Mouse (Mus musculus) left cerebral cortex, postnatal 10 days (tissue): ENCODE results near the gene Gm29106. TPM values are rescaled to one million over a fixed set of nuclear protein-coding genes. Genes with fewer than 3 reads are reported as not detected.
"Not testable (repeated sequence)": the region's sequence is repeated elsewhere in the genome, so short reads cannot be mapped to it uniquely, and the experiment has no call there.

Source experiments
- DNase-seq, 2 experiments: peaks; one replicate each; pipeline ENCODE4 v3.0.0; 2021 to 2022; ENCODE audit warnings: low spot score in 2 of 2, mixed read lengths in 1 of 2; ENCODE audit errors: extremely low spot score in 1 of 2
- intact Hi-C: fragments of 180-260 bp; cut with DNase I; formaldehyde crosslinking; loops from one replicate; pipeline ENCODE4 v1.15.1; 2025
- total RNA-seq, 2 experiments: library from RNA; stranded (reverse); gene quantifications; 2 replicates each; pipeline ENCODE4 v1.2.3; 2021

The Gm29106 gene
- not detected for total RNA-seq

DNA sequence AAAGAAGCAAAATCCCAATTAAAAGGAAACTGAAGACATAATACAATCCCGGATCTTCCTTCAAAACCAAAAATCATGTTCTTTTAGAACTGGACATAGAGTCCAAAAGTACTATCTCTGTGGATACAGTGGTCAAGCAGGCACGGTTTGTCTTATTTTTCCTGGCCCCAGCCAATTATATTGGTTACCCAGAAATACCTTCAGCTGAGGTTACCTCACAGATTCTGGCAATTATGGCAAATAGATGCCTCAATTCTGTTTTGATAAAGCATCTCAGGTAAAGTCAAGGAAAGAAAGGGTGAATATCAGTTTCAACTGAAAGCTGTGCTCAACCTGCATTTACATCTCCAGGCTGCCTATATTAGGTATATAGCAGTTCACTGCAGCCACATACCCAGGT is at the start of gene Gm29106:
Gm29106 (plus strand) TSS at position 301 of the 400 bp plus-strand sequence.
- DNase-seq, intact Hi-C loops: not testable (repeated sequence)

DNA sequence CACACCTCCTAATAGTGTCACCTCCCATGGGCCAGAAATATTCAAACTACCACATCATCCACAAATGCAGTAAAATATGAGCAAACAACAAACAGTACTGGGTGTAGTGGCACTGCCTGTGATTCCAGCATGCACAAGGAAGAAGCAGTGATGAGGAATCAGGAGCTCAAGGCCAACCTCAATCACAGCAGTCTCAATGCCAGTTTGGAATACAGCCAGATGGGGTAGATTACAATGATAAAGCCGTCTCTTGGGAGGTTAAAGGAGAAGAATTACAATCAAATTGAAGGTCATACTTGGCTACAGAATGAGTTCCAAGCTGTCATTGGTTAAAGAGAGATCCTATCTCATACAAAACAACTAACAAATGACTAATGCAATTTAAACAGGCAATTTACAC is 52.2 kb downstream of the Gm29106 start:
- DNase-seq = no peak
- intact Hi-C loops = no loop called here

DNA sequence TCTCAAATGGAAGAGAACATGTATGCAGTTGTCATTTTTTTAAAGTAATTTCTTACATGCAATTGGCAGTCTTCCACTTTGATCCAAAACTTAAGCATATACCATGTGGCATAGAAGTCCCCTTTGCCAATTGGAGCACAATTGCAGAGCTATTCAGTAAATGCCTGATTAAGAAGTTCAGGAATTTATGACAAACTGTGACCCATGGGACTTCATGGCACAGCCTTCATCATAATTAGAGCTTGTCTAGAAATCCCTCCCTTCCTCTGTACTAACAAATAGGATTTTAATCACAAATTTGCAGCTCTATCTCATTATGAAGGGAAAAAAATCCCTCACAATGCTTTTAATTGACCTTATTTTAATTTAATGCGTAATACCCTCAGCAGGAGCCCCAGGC is 59.7 kb downstream of the Gm29106 start:
- intact Hi-C loops = no loop called here
- no peak for DNase-seq

Other genes starting within 250 kb of the Gm29106 start
- not detected for gene Gm28168, start 248.5 kb upstream of the Gm29106 start, total RNA-seq
- gene Gm7145, start 210.6 kb upstream of the Gm29106 start, total RNA-seq = not detected
- 100 to 1,000 TPM; 123 to 125 TPM for gene Tsn, start 135.2 kb downstream of the Gm29106 start, total RNA-seq
- gene Nifk, start 145.3 kb downstream of the Gm29106 start, total RNA-seq = 10 to 100 TPM; 30.3 to 31.6 TPM
- gene Clasp1, start 212.5 kb downstream of the Gm29106 start, total RNA-seq = 100 to 1,000 TPM; 143 to 154 TPM